Mouse (Mus musculus) heart, adult 2 months (tissue): ENCODE measurements around the gene Rpp25.

ENCODE experiments used
- CTCF ChIP-seq: fragments of 200-600 bp; IDR thresholded peaks from 2 replicates; pipeline ENCODE4 v1.8.1; 2022; ENCODE audit warnings: antibody characterized with exemption, mild to moderate bottlenecking, moderate library complexity
- EP300 ChIP-seq: fragments of 200-500 bp; IDR thresholded peaks from 2 replicates; pipeline ENCODE4 v1.6.1; 2011; ENCODE audit warnings: low read depth, low read length, control low read depth; ENCODE audit not compliant: insufficient read depth
- POLR2A ChIP-seq: fragments of 200-500 bp; IDR thresholded peaks from 2 replicates; pipeline ENCODE4 v1.6.1; 2011; ENCODE audit warnings: mild to moderate bottlenecking, low read depth, low read length, control low read depth; ENCODE audit not compliant: insufficient read depth

DNA sequence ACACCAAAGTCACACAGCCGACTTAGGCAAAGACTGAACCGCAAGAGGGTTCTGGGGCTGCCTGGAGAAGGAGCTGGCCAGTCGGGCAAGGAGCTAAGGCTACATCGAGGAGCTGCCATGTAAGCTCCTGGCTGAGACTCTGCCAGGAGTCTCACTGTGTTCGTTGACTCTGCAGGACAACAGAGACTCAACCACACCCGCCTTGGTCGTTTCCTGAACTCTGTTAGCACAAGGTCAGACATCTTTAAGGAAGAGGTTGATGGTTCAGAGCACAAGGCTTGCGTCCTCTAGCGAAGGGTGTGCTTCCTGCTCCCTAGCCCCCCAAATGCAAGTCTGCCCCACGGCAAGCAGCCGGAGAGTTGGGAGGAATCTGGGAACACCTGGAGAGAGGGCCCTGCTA is 44.0 kb downstream of the Rpp25 start:
- TF ChIP-seq CTCF (no peak), POLR2A (no peak), EP300 (no peak)
